Mouse (Mus musculus) bone marrow macrophage, adult 2 months (primary cell): ENCODE measurements around the gene Sorcs3.

Experiments used
- CTCF ChIP-seq: IDR thresholded peaks from 2 replicates; pipeline ENCODE4 v1.5.1; 2012; ENCODE audit warnings: low read depth, mild to moderate bottlenecking, low read length, moderate library complexity
- POLR2A ChIP-seq: IDR thresholded peaks from 2 replicates; pipeline ENCODE4 v1.6.1; 2012; ENCODE audit warnings: mild to moderate bottlenecking, low read depth, low read length, borderline replicate concordance

DNA sequence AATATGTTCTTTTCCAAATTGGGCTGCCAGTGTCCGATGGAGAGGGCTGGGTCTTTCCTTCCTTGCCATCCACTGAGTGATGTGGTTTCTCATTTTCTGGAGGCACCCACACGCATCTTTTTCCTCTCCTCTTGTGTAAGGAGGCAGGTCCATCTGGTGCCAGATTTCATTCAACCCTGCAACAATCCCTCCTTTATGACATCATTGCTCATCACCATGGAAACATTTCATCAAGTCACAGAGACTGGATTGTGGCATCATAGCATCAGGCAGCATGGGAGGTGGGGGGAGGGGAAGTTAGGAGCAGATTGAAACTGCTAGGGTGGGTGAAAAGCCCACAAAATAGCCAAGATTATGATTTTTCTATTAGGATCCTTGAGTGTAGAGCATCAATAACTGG, 35.1 kb downstream of the Sorcs3 start:
- no peak for TF ChIP-seq POLR2A
- no peak for TF ChIP-seq CTCF
